9 mouse cellular contexts compared by ENCODE assay signal in genomic region chr11:116489771-116490231, GRCm38 (mm10). TPM values are rescaled to one million over a fixed set of nuclear protein-coding genes. Genes with fewer than 3 reads are reported as not detected.
DNase-seq lines count a peak whose midpoint lies in the region; ATAC-seq and TF ChIP-seq lines count a peak whose summit lies in the region.
"Had no signal": no experiment of that assay in that cellular context is flagged by ENCODE, and none has a peak within 500 bp of the region (broad histone marks: within the 10 kb centered on the region; RNA-seq: fewer than 3 reads in every experiment).

No protein-coding gene starts in this region.

- intact Hi-C loops in left cerebral cortex, postnatal 14 days (cut with DNase I), result loop anchor here (2.0 to 5.0 kb wide), 2 partner anchors 42 to 55 kb away; partner anchors contain the start of genes Sphk1 and Ubald2

- peak overlapping the region; percentile 72 for H3K4me2 ChIP-seq in lung, embryonic 15.5 days
- H3K4me2 ChIP-seq in forebrain, postnatal 0 days (ENCODE audit: low read depth), result peak overlapping the region; percentile 71
- peak overlapping the region; percentile 87 for H3K4me2 ChIP-seq in lung, postnatal 0 days (replicated peaks; ENCODE audit: low read depth, low read length)

- no peaks in the 10 kb centered on the region; the same call in 1 of the 2 replicates for H3K9me3 ChIP-seq in lung, embryonic 15.5 days
- H3K9me3 ChIP-seq in forebrain, postnatal 0 days (ENCODE audit: low read length), result no peaks in the 10 kb centered on the region
- H3K9me3 ChIP-seq in lung, postnatal 0 days (ENCODE audit: low read length), result no peaks in the 10 kb centered on the region

- H3K27ac ChIP-seq in lung, embryonic 15.5 days, result peak overlapping the region; percentile 95
- H3K27ac ChIP-seq in bone marrow macrophage, adult 2 months (ENCODE audit: insufficient read depth, low read depth, low read length), result peak overlapping the region; percentile 85
- peak overlapping the region; percentile 86 for H3K27ac ChIP-seq in forebrain, postnatal 0 days (ENCODE audit: low read depth, low read length)
- peak overlapping the region; percentile 88 for H3K27ac ChIP-seq in lung, postnatal 0 days (ENCODE audit: low read length)

- peak overlapping the region; percentile 99 for H3K9ac ChIP-seq in lung, embryonic 15.5 days
- peak overlapping the region; percentile 91 for H3K9ac ChIP-seq in forebrain, postnatal 0 days
- H3K9ac ChIP-seq in lung, postnatal 0 days (replicated peaks; ENCODE audit: low read depth), result peak overlapping the region; percentile 71

- H3K27me3 ChIP-seq in lung, embryonic 15.5 days, result no peaks in the 10 kb centered on the region
- no peaks in the 10 kb centered on the region for H3K27me3 ChIP-seq in forebrain, postnatal 0 days (ENCODE audit: insufficient read depth, low read length)
- H3K27me3 ChIP-seq in lung, postnatal 0 days (replicated peaks; ENCODE audit: insufficient read depth, low read length), result no peaks in the 10 kb centered on the region

- peak overlapping the region; percentile 99 for H3K4me3 ChIP-seq in lung, embryonic 15.5 days
- peak overlapping the region; percentile 99 for H3K4me3 ChIP-seq in bone marrow macrophage, adult 2 months (ENCODE audit: insufficient read depth, low read length)
- peak overlapping the region; percentile 85 for H3K4me3 ChIP-seq in forebrain, postnatal 0 days (ENCODE audit: low read depth, low read length)
- H3K4me3 ChIP-seq in lung, postnatal 0 days (ENCODE audit: low read depth, low read length), result peak overlapping the region; percentile 90

- TF ChIP-seq POLR2A in bone marrow macrophage, adult 2 months (IDR thresholded peaks at IDR 0.05; ENCODE audit: borderline replicate concordance, low read depth, low read length), result no peak

- no peak for TF ChIP-seq EP300 in lung, postnatal 0 days (IDR thresholded peaks at IDR 0.05)

- WGBS in lung, embryonic 15.5 days, result under 1% methylated on average over 39 of the region's 39 CpGs
- 2% methylated on average over 39 of the region's 39 CpGs for WGBS in forebrain, postnatal 0 days
- WGBS in lung, postnatal 0 days, result under 1% methylated on average over 35 of the region's 39 CpGs

- H3K4me1 ChIP-seq in lung, embryonic 15.5 days, result peaks cover 24% of the 10 kb centered on the region
- peaks cover 12% of the 10 kb centered on the region for H3K4me1 ChIP-seq in bone marrow macrophage, adult 2 months (ENCODE audit: control insufficient read depth, insufficient read depth, low read length)
- 0 out of 2 replicates have a peak, but pooled peaks cover 6% of the 10 kb centered on the region for H3K4me1 ChIP-seq in forebrain, postnatal 0 days (ENCODE audit: insufficient read depth)
- peaks cover 2% of the 10 kb centered on the region; the same call in 1 of the 2 replicates for H3K4me1 ChIP-seq in lung, postnatal 0 days (ENCODE audit: insufficient read depth, low read depth, low read length)

- peaks cover 33% of the 10 kb centered on the region for H3K36me3 ChIP-seq in lung, embryonic 15.5 days
- peaks cover 27% of the 10 kb centered on the region for H3K36me3 ChIP-seq in forebrain, postnatal 0 days (ENCODE audit: insufficient read depth)
- peaks cover 14% of the 10 kb centered on the region; the same call in 1 of the 2 replicates for H3K36me3 ChIP-seq in lung, postnatal 0 days (ENCODE audit: insufficient read depth, low read length)

- no peak for TF ChIP-seq CTCF in bone marrow macrophage, adult 2 months (IDR thresholded peaks at IDR 0.05; ENCODE audit: low read depth, low read length)
- TF ChIP-seq CTCF in forebrain, postnatal 0 days (IDR thresholded peaks at IDR 0.05; ENCODE audit: low read depth), result no peak
- no peak for TF ChIP-seq CTCF in lung, postnatal 0 days (IDR thresholded peaks at IDR 0.05)

- ATAC-seq in lung, embryonic 15.5 days (ENCODE audit: borderline replicate concordance, extremely low read depth, low FRiP score, low TSS enrichment), result peak; percentile 28
- ATAC-seq in forebrain, postnatal 0 days, result peak; percentile 40
- ATAC-seq in lung, postnatal 0 days, result peak; percentile 18

- no peak for DNase-seq in lung, postnatal 4 days
- peak; percentile 17 for DNase-seq in forebrain, postnatal 0 days
- DNase-seq in lung, postnatal 0 days (ENCODE audit: low spot score), result peak; percentile 30
- no peak for DNase-seq in right cerebral cortex, postnatal 10 days (ENCODE audit: low spot score in 2 of 2)
- DNase-seq in cerebellum, adult 11 months, result no peak
- DNase-seq in left cerebral cortex, postnatal 14 days (ENCODE audit: low spot score in 2 of 2), result no peak

RNA-seq across cellular contexts. Expression of gene Prpsap1, which starts 4.2 kb away (rescaled TPM):
- 180 and 187 TPM in 2 replicates for polyA plus RNA-seq in lung, embryonic 15.5 days (2015; fragmentation: Nextera tagmentation; extraction: Ambion mirVana)
- polyA plus RNA-seq in bone marrow macrophage, adult 2 months (2012; ENCODE audit: insufficient read depth, insufficient read length, missing spikeins), result 50.8 and 54.5 TPM in 2 replicates
- 92.2 and 96.0 TPM in 2 replicates for total RNA-seq in forebrain, postnatal 0 days (2014; rRNA removed)
- 143 and 158 TPM in 2 replicates for polyA plus RNA-seq in forebrain, postnatal 0 days (2015; fragmentation: Nextera tagmentation; extraction: Ambion mirVana)
- polyA plus RNA-seq in lung, postnatal 0 days (2015; fragmentation: Nextera tagmentation; extraction: Ambion mirVana), result 89.5 and 97.7 TPM in 2 replicates
- 10 to 100 TPM; 70.6 to 82.9 TPM for total RNA-seq in left cerebral cortex, postnatal 14 days (2021)

RNA-seq across cellular contexts. Expression of gene Qrich2, which starts 23.8 kb away (rescaled TPM):
- 0.08 TPM in 1 of 2 replicates, not detected in the other for polyA plus RNA-seq in lung, embryonic 15.5 days (2015; fragmentation: Nextera tagmentation; extraction: Ambion mirVana)
- not detected in 2 replicates for polyA plus RNA-seq in bone marrow macrophage, adult 2 months (2012; ENCODE audit: insufficient read depth, insufficient read length, missing spikeins)
- total RNA-seq in forebrain, postnatal 0 days (2014; rRNA removed), result not detected in 2 replicates
- not detected in 2 replicates for polyA plus RNA-seq in forebrain, postnatal 0 days (2015; fragmentation: Nextera tagmentation; extraction: Ambion mirVana)
- 0.05 and 0.06 TPM in 2 replicates for polyA plus RNA-seq in lung, postnatal 0 days (2015; fragmentation: Nextera tagmentation; extraction: Ambion mirVana)
- not detected for total RNA-seq in left cerebral cortex, postnatal 14 days (2021)
- total RNA-seq: hematopoietic stem cell, adult 5-6 weeks had no signal

RNA-seq across cellular contexts. Expression of gene Sphk1, which starts 40.9 kb away (rescaled TPM):
- polyA plus RNA-seq in lung, embryonic 15.5 days (2015; fragmentation: Nextera tagmentation; extraction: Ambion mirVana), result 6.2 and 6.9 TPM in 2 replicates
- polyA plus RNA-seq in bone marrow macrophage, adult 2 months (2012; ENCODE audit: insufficient read depth, insufficient read length, missing spikeins), result not detected in 2 replicates
- total RNA-seq in forebrain, postnatal 0 days (2014; rRNA removed), result 12.7 and 13.8 TPM in 2 replicates
- polyA plus RNA-seq in forebrain, postnatal 0 days (2015; fragmentation: Nextera tagmentation; extraction: Ambion mirVana), result 8.7 and 10.2 TPM in 2 replicates
- polyA plus RNA-seq in lung, postnatal 0 days (2015; fragmentation: Nextera tagmentation; extraction: Ambion mirVana), result 38.6 and 56.3 TPM in 2 replicates
- 1 to 10 TPM; 4.7 to 5.9 TPM for total RNA-seq in left cerebral cortex, postnatal 14 days (2021)

RNA-seq across cellular contexts. Expression of gene Ubald2, which starts 55.9 kb away (rescaled TPM):
- polyA plus RNA-seq in lung, embryonic 15.5 days (2015; fragmentation: Nextera tagmentation; extraction: Ambion mirVana), result 37.2 and 41.7 TPM in 2 replicates
- 123 and 152 TPM in 2 replicates for polyA plus RNA-seq in bone marrow macrophage, adult 2 months (2012; ENCODE audit: insufficient read depth, insufficient read length, missing spikeins)
- total RNA-seq in forebrain, postnatal 0 days (2014; rRNA removed), result 88.0 and 127 TPM in 2 replicates
- polyA plus RNA-seq in forebrain, postnatal 0 days (2015; fragmentation: Nextera tagmentation; extraction: Ambion mirVana), result 50.6 and 68.5 TPM in 2 replicates
- polyA plus RNA-seq in lung, postnatal 0 days (2015; fragmentation: Nextera tagmentation; extraction: Ambion mirVana), result 50.4 and 56.6 TPM in 2 replicates
- total RNA-seq in left cerebral cortex, postnatal 14 days (2021), result 10 to 100 TPM; 30.1 to 32.0 TPM

Comparison
In these comparisons a context has a peak if more than half of its experiments do, and no peak if none do; other contexts are left out.
1. DNase-seq: peak in forebrain, postnatal 0 days (single experiment) and lung, postnatal 0 days (single experiment); none in lung, postnatal 4 days (0 of 2), right cerebral cortex, postnatal 10 days (0 of 2), cerebellum, adult 11 months (single experiment) and left cerebral cortex, postnatal 14 days (0 of 2).
2. Peak in every context shown above with its lines, with median percentiles within 50 percentile points of each other: ATAC-seq, H3K27ac ChIP-seq, H3K4me2 ChIP-seq, H3K4me3 ChIP-seq and H3K9ac ChIP-seq.